ENCODE assay signal across 8 mouse cellular contexts in genomic region chr17:24548921-24549617, GRCm38 (mm10). TPM values are rescaled to one million over a fixed set of nuclear protein-coding genes. Genes with fewer than 3 reads are reported as not detected.
A peak's percentile ranks its signal among the peaks of the same experiment; 100 is the strongest.
DNase-seq lines count a peak whose midpoint lies in the region; ATAC-seq lines count a peak whose summit lies in the region.

No protein-coding gene starts in this region.

- peaks cover 4% of the 10 kb centered on the region; the same call in 1 of the 2 replicates for H3K27me3 ChIP-seq in embryonic facial prominence, embryonic 15.5 days
- H3K27me3 ChIP-seq in hindbrain, embryonic 10.5 days (ENCODE audit: insufficient read depth, poor library complexity, severe bottlenecking): peaks cover 44% of the 10 kb centered on the region
- peaks cover 25% of the 10 kb centered on the region for H3K27me3 ChIP-seq in limb, embryonic 10.5 days (ENCODE audit: low read depth, poor library complexity, severe bottlenecking)
- no peaks in the 10 kb centered on the region for H3K27me3 ChIP-seq in splenic B cell, adult 2 months (ENCODE audit: control insufficient read depth, insufficient read depth, low read length, poor library complexity, severe bottlenecking)

- no peak for ATAC-seq in embryonic facial prominence, embryonic 15.5 days (ENCODE audit: insufficient number of reproducible peaks, low FRiP score, low TSS enrichment, low read depth)

- peak overlapping the region; percentile 74 for H3K4me3 ChIP-seq in embryonic facial prominence, embryonic 15.5 days (replicated peaks)
- peak overlapping the region; percentile 87 for H3K4me3 ChIP-seq in hindbrain, embryonic 10.5 days
- peak overlapping the region; percentile 77 for H3K4me3 ChIP-seq in limb, embryonic 10.5 days

- peak; percentile 58 for DNase-seq in embryo, embryonic 10 days (ENCODE audit: low spot score)
- no peak for DNase-seq in embryo, embryonic 9.5 days (ENCODE audit: extremely low spot score)
- peak; percentile 77 for DNase-seq in adrenal gland, adult 8-10 months
- peak; percentile 27 for DNase-seq in hindbrain, embryonic 10.5 days (ENCODE audit: low spot score)
- peak; percentile 50 for DNase-seq in limb, embryonic 10.5 days (ENCODE audit: low spot score)
- DNase-seq in mesoderm, embryonic 11.5 days (ENCODE audit: low read depth, low spot score): peak; percentile 31
- peak; percentile 67 for DNase-seq in splenic B cell, adult 2 months (ENCODE audit: low read depth, low spot score)

- peak overlapping the region; percentile 26; the same call in 1 of the 2 replicates for H3K9ac ChIP-seq in embryonic facial prominence, embryonic 15.5 days

- no peaks in the 10 kb centered on the region for H3K9me3 ChIP-seq in embryonic facial prominence, embryonic 15.5 days (replicated peaks)
- no peaks in the 10 kb centered on the region for H3K9me3 ChIP-seq in hindbrain, embryonic 10.5 days
- H3K9me3 ChIP-seq in limb, embryonic 10.5 days (replicated peaks): no peaks in the 10 kb centered on the region

- peaks cover 31% of the 10 kb centered on the region for H3K4me1 ChIP-seq in embryonic facial prominence, embryonic 15.5 days
- peaks cover 47% of the 10 kb centered on the region for H3K4me1 ChIP-seq in hindbrain, embryonic 10.5 days (replicated peaks)
- peaks cover 37% of the 10 kb centered on the region for H3K4me1 ChIP-seq in limb, embryonic 10.5 days

- H3K27ac ChIP-seq in embryonic facial prominence, embryonic 15.5 days (replicated peaks): peak overlapping the region; percentile 92
- peak overlapping the region; percentile 98; the same call in 1 of the 2 replicates for H3K27ac ChIP-seq in hindbrain, embryonic 10.5 days
- H3K27ac ChIP-seq in limb, embryonic 10.5 days: peak overlapping the region; percentile 93

- WGBS in embryonic facial prominence, embryonic 15.5 days: 5% methylated on average over 23 of the region's 23 CpGs
- WGBS in hindbrain, embryonic 10.5 days: 5% methylated on average over 23 of the region's 23 CpGs
- 5% methylated on average over 23 of the region's 23 CpGs for WGBS in limb, embryonic 10.5 days

- H3K36me3 ChIP-seq in embryonic facial prominence, embryonic 15.5 days: no peaks in the 10 kb centered on the region
- no peaks in the 10 kb centered on the region for H3K36me3 ChIP-seq in hindbrain, embryonic 10.5 days
- no peaks in the 10 kb centered on the region for H3K36me3 ChIP-seq in limb, embryonic 10.5 days
- H3K36me3 ChIP-seq in splenic B cell, adult 2 months (ENCODE audit: control insufficient read depth, insufficient read depth, low read length, poor library complexity, severe bottlenecking): peaks cover 1% of the 10 kb centered on the region; the same call in 1 of the 2 replicates

- H3K4me2 ChIP-seq in embryonic facial prominence, embryonic 15.5 days (replicated peaks): peak overlapping the region; percentile 66

RNA-seq across cellular contexts. Expression of gene Pkd1, which starts 0.6 kb away (rescaled TPM):
- total RNA-seq in adrenal gland, adult 8-10 months (2022): 10 to 100 TPM; 58.5 to 88.8 (median 71.0) TPM
- polyA plus RNA-seq in embryonic facial prominence, embryonic 15.5 days (2015; fragmentation: Nextera tagmentation; extraction: Ambion mirVana): 32.6 and 36.7 TPM in 2 replicates
- polyA plus RNA-seq in hindbrain, embryonic 10.5 days (2016; fragmentation: Nextera tagmentation; extraction: Ambion mirVana): 11.9 and 21.7 TPM in 2 replicates
- polyA plus RNA-seq in limb, embryonic 10.5 days (2016; fragmentation: Nextera tagmentation; extraction: Ambion mirVana): 18.9 and 24.7 TPM in 2 replicates

RNA-seq across cellular contexts. Expression of gene Rab26, which starts 15.1 kb away (rescaled TPM):
- total RNA-seq in adrenal gland, adult 8-10 months (2022): 1 to 10 TPM in 3 of 4 experiments, under 1 TPM in 1; 0.81 to 3.5 (median 2.4) TPM
- 3.7 and 4.3 TPM in 2 replicates for polyA plus RNA-seq in embryonic facial prominence, embryonic 15.5 days (2015; fragmentation: Nextera tagmentation; extraction: Ambion mirVana)
- 1.8 and 3.0 TPM in 2 replicates for polyA plus RNA-seq in hindbrain, embryonic 10.5 days (2016; fragmentation: Nextera tagmentation; extraction: Ambion mirVana)
- 2.4 and 3.8 TPM in 2 replicates for polyA plus RNA-seq in limb, embryonic 10.5 days (2016; fragmentation: Nextera tagmentation; extraction: Ambion mirVana)

RNA-seq across cellular contexts. Expression of gene Traf7, which starts 21.3 kb away (rescaled TPM):
- total RNA-seq in adrenal gland, adult 8-10 months (2022): 100 to 1,000 TPM in 3 of 4 experiments, 10 to 100 TPM in 1; 92.1 to 189 (median 132) TPM
- polyA plus RNA-seq in embryonic facial prominence, embryonic 15.5 days (2015; fragmentation: Nextera tagmentation; extraction: Ambion mirVana): 92.8 and 95.7 TPM in 2 replicates
- polyA plus RNA-seq in hindbrain, embryonic 10.5 days (2016; fragmentation: Nextera tagmentation; extraction: Ambion mirVana): 93.6 and 96.4 TPM in 2 replicates
- polyA plus RNA-seq in limb, embryonic 10.5 days (2016; fragmentation: Nextera tagmentation; extraction: Ambion mirVana): 125 and 136 TPM in 2 replicates
